Mouse (Mus musculus) CH12.LX (cell line): Measurements from ENCODE around the gene A830018L16Rik. TPM values are rescaled to one million over a fixed set of nuclear protein-coding genes. Genes with fewer than 3 reads are reported as not detected.

Experiments
- DNase-seq: peaks from one replicate; pipeline ENCODE4 v3.0.0-alpha.2; 2013; ENCODE audit errors: extremely low read depth
- H3K27ac ChIP-seq: 2 replicates; pipeline ENCODE4 v1.5.1; 2012; ENCODE audit warnings: low read depth, mild to moderate bottlenecking, control low read depth, moderate library complexity; ENCODE audit not compliant: insufficient read depth
- H3K27me3 ChIP-seq: replicated peaks from 2 replicates; pipeline ENCODE3; 2012; ENCODE audit warnings: inconsistent platforms
- H3K36me3 ChIP-seq, 2 experiments: replicated peaks in 1 of 2; 2 replicates each; pipeline versions ENCODE3 to v1.6.1; 2012; ENCODE audit warnings: inconsistent platforms in 1 of 2, low read length in 1 of 2, mild to moderate bottlenecking in 1 of 2, mixed read lengths in 1 of 2, moderate library complexity in 1 of 2; ENCODE audit not compliant: control insufficient read depth in 1 of 2, insufficient read depth in 1 of 2
- H3K4me1 ChIP-seq, 2 experiments: 2 replicates each; pipeline ENCODE4 v1.6.1; 2012; ENCODE audit warnings: inconsistent platforms in 1 of 2, moderate library complexity in 1 of 2; ENCODE audit not compliant: insufficient read depth in 2 of 2, control insufficient read depth in 1 of 2
- H3K4me2 ChIP-seq: 2 replicates; pipeline ENCODE4 v1.6.1; 2012; ENCODE audit warnings: low read depth, mild to moderate bottlenecking, control low read depth; ENCODE audit not compliant: poor library complexity, insufficient read depth, severe bottlenecking
- H3K4me3 ChIP-seq, 3 experiments: fragments of 150-350 bp in 1 of 3; sonication (generic) in 1 of 3; replicated peaks in 1 of 3; 2 replicates each; pipeline versions ENCODE3 to v1.5.1; 2011 to 2012; ENCODE audit warnings: low read depth in 2 of 3, low read length in 2 of 3, mild to moderate bottlenecking in 2 of 3, moderate library complexity in 2 of 3, control low read depth in 1 of 3, improper control_type of control experiment in 1 of 3, inconsistent platforms in 1 of 3, mixed read lengths in 1 of 3; ENCODE audit not compliant: poor library complexity in 1 of 3
- H3K79me2 ChIP-seq: replicated peaks from 2 replicates; pipeline ENCODE4 v1.6.1; 2012; ENCODE audit warnings: mild to moderate bottlenecking, moderate library complexity; ENCODE audit not compliant: control insufficient read depth, poor library complexity, insufficient read depth, severe bottlenecking; ENCODE audit errors: extremely low read depth
- H3K9ac ChIP-seq: 2 replicates; pipeline ENCODE4 v1.6.1; 2012; ENCODE audit warnings: low read depth, mild to moderate bottlenecking, control low read depth, moderate library complexity; ENCODE audit not compliant: insufficient read depth
- H3K9me3 ChIP-seq: replicated peaks from 2 replicates; pipeline ENCODE3; 2012; ENCODE audit warnings: low read length, inconsistent platforms, mixed read lengths
- CHD1 ChIP-seq: IDR thresholded peaks from 2 replicates; pipeline ENCODE4 v1.6.1; 2012; ENCODE audit warnings: low read depth, low read length, improper control_type of control experiment, inconsistent platforms
- CTCF ChIP-seq, 2 experiments: IDR thresholded peaks in 1 of 2; conservative IDR thresholded peaks in 1 of 2; 2 replicates each; pipeline ENCODE4 v1.5.1; 2011 to 2012; ENCODE audit warnings: low read depth in 2 of 2, low read length in 2 of 2, improper control_type of control experiment in 1 of 2, inconsistent platforms in 1 of 2, mild to moderate bottlenecking in 1 of 2, moderate library complexity in 1 of 2
- E2F4 ChIP-seq: IDR thresholded peaks from 2 replicates; pipeline ENCODE4 v1.6.1; 2011; ENCODE audit warnings: low read depth, low read length, improper control_type of control experiment; ENCODE audit not compliant: insufficient replicate concordance
- EP300 ChIP-seq: IDR thresholded peaks from 2 replicates; pipeline ENCODE4 v1.6.1; 2011; ENCODE audit warnings: low read length, improper control_type of control experiment
- ETS1 ChIP-seq: conservative IDR thresholded peaks from 2 replicates; pipeline ENCODE4 v1.6.1; 2012; ENCODE audit warnings: low read depth, mild to moderate bottlenecking, inconsistent platforms, low read length, improper control_type of control experiment, moderate library complexity
- JUN ChIP-seq: IDR thresholded peaks from 2 replicates; pipeline ENCODE4 v1.6.1; 2011; ENCODE audit warnings: low read depth, mild to moderate bottlenecking, low read length, improper control_type of control experiment, moderate library complexity; ENCODE audit not compliant: insufficient read depth
- JUND ChIP-seq: conservative IDR thresholded peaks from 2 replicates; pipeline ENCODE4 v1.6.1; 2011; ENCODE audit warnings: low read depth, low read length, improper control_type of control experiment
- KAT2A ChIP-seq: IDR thresholded peaks from 2 replicates; pipeline ENCODE4 v1.6.1; 2012; ENCODE audit warnings: low read length, improper control_type of control experiment, inconsistent platforms; ENCODE audit not compliant: insufficient replicate concordance
- MAFK ChIP-seq: IDR thresholded peaks from 2 replicates; pipeline ENCODE4 v1.6.1; 2011; ENCODE audit warnings: low read length, improper control_type of control experiment; ENCODE audit not compliant: insufficient replicate concordance
- MAZ ChIP-seq: IDR thresholded peaks from 2 replicates; pipeline ENCODE4 v1.6.1; 2012; ENCODE audit warnings: low read depth, mild to moderate bottlenecking, inconsistent platforms, low read length, improper control_type of control experiment, moderate library complexity
- MEF2A ChIP-seq: IDR thresholded peaks from 2 replicates; pipeline ENCODE4 v1.6.1; 2014; ENCODE audit warnings: low read depth, mild to moderate bottlenecking, inconsistent platforms, low read length, improper control_type of control experiment, borderline replicate concordance
- MXI1 ChIP-seq: IDR thresholded peaks from 2 replicates; pipeline ENCODE4 v1.6.1; 2011; ENCODE audit warnings: mild to moderate bottlenecking, low read depth, low read length, improper control_type of control experiment
- MYC ChIP-seq: IDR thresholded peaks from 2 replicates; pipeline ENCODE4 v1.6.1; 2011; ENCODE audit warnings: low read depth, mild to moderate bottlenecking, improper control_type of control experiment, low read length
- NELFE ChIP-seq: IDR thresholded peaks from 2 replicates; pipeline ENCODE4 v1.6.1; 2011; ENCODE audit warnings: low read depth, low read length, improper control_type of control experiment
- NRF1 ChIP-seq: IDR thresholded peaks from 2 replicates; pipeline ENCODE4 v1.6.1; 2014; ENCODE audit warnings: low read depth, mild to moderate bottlenecking, inconsistent platforms, low read length, improper control_type of control experiment, moderate library complexity
- POLR2AphosphoS2 ChIP-seq: IDR thresholded peaks from 2 replicates; pipeline ENCODE4 v1.6.1; 2011; ENCODE audit warnings: low read depth, low read length, improper control_type of control experiment
- RAD21 ChIP-seq: IDR thresholded peaks from 2 replicates; pipeline ENCODE4 v1.6.1; 2011; ENCODE audit warnings: low read depth, mild to moderate bottlenecking, low read length, improper control_type of control experiment, moderate library complexity
- RCOR1 ChIP-seq: conservative IDR thresholded peaks from 2 replicates; pipeline ENCODE4 v1.6.1; 2012; ENCODE audit warnings: low read depth, mild to moderate bottlenecking, inconsistent platforms, low read length, improper control_type of control experiment
- TBP ChIP-seq: conservative IDR thresholded peaks from 2 replicates; pipeline ENCODE4 v1.6.1; 2011; ENCODE audit warnings: low read depth, low read length, improper control_type of control experiment
- TCF12 ChIP-seq: IDR thresholded peaks from 2 replicates; pipeline ENCODE4 v1.6.1; 2014; ENCODE audit warnings: low read depth, mild to moderate bottlenecking, inconsistent platforms, low read length, improper control_type of control experiment
- UBTF ChIP-seq: IDR thresholded peaks from 2 replicates; pipeline ENCODE4 v1.6.1; 2012; ENCODE audit warnings: low read depth, mild to moderate bottlenecking, inconsistent platforms, low read length, improper control_type of control experiment, moderate library complexity
- USF1 ChIP-seq: IDR thresholded peaks from 2 replicates; pipeline ENCODE4 v1.6.1; 2014; ENCODE audit warnings: low read depth, mild to moderate bottlenecking, inconsistent platforms, low read length, improper control_type of control experiment
- USF2 ChIP-seq: conservative IDR thresholded peaks from 2 replicates; pipeline ENCODE4 v1.6.1; 2011; ENCODE audit warnings: low read depth, low read length, improper control_type of control experiment
- ZC3H11A ChIP-seq: IDR thresholded peaks from 2 replicates; pipeline ENCODE4 v1.6.1; 2012; ENCODE audit warnings: low read depth, mild to moderate bottlenecking, inconsistent platforms, low read length, improper control_type of control experiment
- ZKSCAN1 ChIP-seq: IDR thresholded peaks from 2 replicates; pipeline ENCODE4 v1.6.1; 2012; ENCODE audit warnings: low read depth, inconsistent platforms, low read length, improper control_type of control experiment, borderline replicate concordance
- ZMIZ1 ChIP-seq: IDR thresholded peaks from 2 replicates; pipeline ENCODE4 v1.6.1; 2012; ENCODE audit warnings: low read depth, mild to moderate bottlenecking, inconsistent platforms, low read length, improper control_type of control experiment
- dilution Hi-C: fragments of 300-500 bp; cut with MboI; formaldehyde crosslinking; loops from 2 replicates; pipeline ENCODE4 v1.14.3; 2020; ENCODE audit warnings: low sequenced_read_pairs; ENCODE audit not compliant: extremely low pct_unique_long_range_greater_than_20kb, extremely low pct_ligation_motif_present
- in situ Hi-C: fragments of 300-500 bp; cut with MboI; formaldehyde crosslinking; loops from 3 replicates; pipeline ENCODE4 v1.14.3; 2019; ENCODE audit warnings: low sequenced_read_pairs, low pct_ligation_motif_present, low pct_unique_long_range_greater_than_20kb, mixed read lengths
- polyA plus RNA-seq: library from polyadenylated mRNA; unstranded; fragments of >175 nt; gene quantifications from 2 replicates; pipeline ENCODE4 v1.2.1, GENCODE M21; 2012; ENCODE audit warnings: low read depth; ENCODE audit not compliant: insufficient read length
- total RNA-seq, 2 experiments: library from RNA; depleted of rRNA; stranded (reverse); fragments of 300-350 nt in 1 of 2; fragments of >200 nt in 1 of 2; gene quantifications; 2 replicates each; pipeline ENCODE4 v1.2.3; 2012 to 2014

Gene A830018L16Rik
- total and polyA plus RNA-seq, 3 experiments, result not detected

DNA sequence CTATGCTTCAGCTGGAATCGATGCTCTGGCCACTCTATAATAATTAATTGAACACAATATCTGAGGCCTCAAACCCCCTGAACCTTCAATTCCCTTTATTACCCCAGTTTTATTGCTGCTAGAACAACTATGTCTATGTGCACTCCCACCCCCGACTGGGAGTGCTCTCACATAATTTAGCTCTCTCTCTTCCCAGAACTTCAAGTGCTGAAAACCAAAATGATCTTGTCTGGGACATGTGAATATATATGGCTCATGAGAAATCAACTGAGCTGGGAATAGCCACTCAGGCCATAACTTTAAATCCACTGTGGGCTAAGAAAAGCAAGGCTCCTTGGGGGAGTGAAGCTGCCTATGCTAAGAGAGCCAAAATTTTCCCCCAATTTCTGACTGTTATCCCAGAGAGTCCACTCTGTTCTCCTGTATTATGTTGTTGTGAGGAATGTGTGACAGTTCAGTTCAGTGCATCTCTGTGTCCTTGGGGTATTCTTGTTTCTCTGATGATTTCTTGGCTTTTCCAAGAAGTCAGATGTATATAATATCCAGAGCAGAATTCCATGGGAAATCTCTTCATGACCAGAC, 582.5 kb downstream of the A830018L16Rik start:
- dilution Hi-C loops, result no loop called here
- no peaks in the 10 kb centered on the region for H3K36me3 ChIP-seq
- H3K27me3 ChIP-seq, result no peaks in the 10 kb centered on the region
- no peak for DNase-seq
- TF ChIP-seq UBTF (no peak), NELFE (no peak), RCOR1 (no peak), MXI1 (no peak), CHD1 (no peak), POLR2AphosphoS2 (no peak), USF2 (no peak), MAFK (no peak), E2F4 (no peak), MEF2A (no peak), JUND (no peak), ZKSCAN1 (no peak), KAT2A (no peak), ETS1 (no peak), RAD21 (no peak), ZC3H11A (no peak), NRF1 (no peak), ZMIZ1 (no peak), EP300 (no peak)
- H3K9me3 ChIP-seq, result no peaks in the 10 kb centered on the region
- no peaks in the 10 kb centered on the region for H3K4me1 ChIP-seq
- no peaks in the 10 kb centered on the region for H3K79me2 ChIP-seq
- in situ Hi-C loops, result no loop called here
- H3K9ac ChIP-seq, result no peak overlapping the region
- no peak overlapping the region for H3K4me3 ChIP-seq
- no peak overlapping the region for H3K27ac ChIP-seq
- H3K4me2 ChIP-seq, result no peak overlapping the region

DNA sequence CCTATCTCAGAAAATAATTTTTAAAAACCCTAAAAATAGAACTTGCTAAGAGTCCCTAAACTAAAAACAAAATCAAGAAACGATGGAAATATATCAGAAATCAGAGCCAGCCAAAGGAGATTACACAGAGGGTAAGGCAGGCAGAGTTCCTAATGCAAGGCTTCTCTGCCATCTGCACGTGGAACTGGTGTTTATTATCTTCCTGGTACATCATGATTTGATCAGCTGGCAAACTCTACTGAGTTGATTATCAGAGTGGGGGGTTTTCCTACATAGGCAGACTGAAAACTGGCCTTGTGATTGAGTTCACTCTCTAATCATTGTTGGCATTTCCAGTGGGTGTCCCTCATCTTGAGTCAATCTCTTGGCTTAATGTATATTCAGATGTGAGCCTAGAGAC, 583.7 kb downstream of the A830018L16Rik start:
- Histone ChIP-seq H3K27me3 (no peaks in the 10 kb centered on the region), H3K79me2 (no peaks in the 10 kb centered on the region), H3K4me1 (no peaks in the 10 kb centered on the region), H3K9ac (no peak overlapping the region), H3K36me3 (no peaks in the 10 kb centered on the region), H3K27ac (no peak overlapping the region), H3K4me2 (no peak overlapping the region), H3K4me3 (no peak overlapping the region), H3K9me3 (no peaks in the 10 kb centered on the region)
- no peak for DNase-seq
- TF ChIP-seq JUN, result no peak
- no peak for TF ChIP-seq ZKSCAN1
- no peak for TF ChIP-seq JUND
- TF ChIP-seq EP300, result no peak
- TF ChIP-seq MEF2A, result no peak
- no peak for TF ChIP-seq CTCF (conservative IDR thresholded peaks at IDR 0.05 in 1 of 2, IDR thresholded peaks at IDR 0.05 in 1 of 2; ENCODE audit: low read depth in 2 of 2, low read length in 2 of 2)
- no peak for TF ChIP-seq MXI1
- TF ChIP-seq UBTF, result no peak
- TF ChIP-seq TCF12, result no peak
- no peak for TF ChIP-seq USF1
- TF ChIP-seq TBP, result no peak
- TF ChIP-seq NELFE, result no peak
- no peak for TF ChIP-seq MAZ
- no peak for TF ChIP-seq ZC3H11A
- TF ChIP-seq MYC, result no peak
- no peak for TF ChIP-seq RCOR1
- dilution Hi-C loops (no loop called here), in situ Hi-C loops (no loop called here)
